Mouse (Mus musculus) kidney, postnatal 10 days (tissue): Measurements from ENCODE around the gene Fam129b.
A peak's percentile ranks its signal among the peaks of the same experiment; 100 is the strongest.

ENCODE experiments used
- DNase-seq: peaks from one replicate; pipeline ENCODE4 v3.0.0; 2021; ENCODE audit warnings: mixed read lengths

Fam129b gene

GRCm38 (mm10) chr2:32926330-32927075 is 50.6 kb downstream of the Fam129b start:
- no peak for DNase-seq

DNA sequence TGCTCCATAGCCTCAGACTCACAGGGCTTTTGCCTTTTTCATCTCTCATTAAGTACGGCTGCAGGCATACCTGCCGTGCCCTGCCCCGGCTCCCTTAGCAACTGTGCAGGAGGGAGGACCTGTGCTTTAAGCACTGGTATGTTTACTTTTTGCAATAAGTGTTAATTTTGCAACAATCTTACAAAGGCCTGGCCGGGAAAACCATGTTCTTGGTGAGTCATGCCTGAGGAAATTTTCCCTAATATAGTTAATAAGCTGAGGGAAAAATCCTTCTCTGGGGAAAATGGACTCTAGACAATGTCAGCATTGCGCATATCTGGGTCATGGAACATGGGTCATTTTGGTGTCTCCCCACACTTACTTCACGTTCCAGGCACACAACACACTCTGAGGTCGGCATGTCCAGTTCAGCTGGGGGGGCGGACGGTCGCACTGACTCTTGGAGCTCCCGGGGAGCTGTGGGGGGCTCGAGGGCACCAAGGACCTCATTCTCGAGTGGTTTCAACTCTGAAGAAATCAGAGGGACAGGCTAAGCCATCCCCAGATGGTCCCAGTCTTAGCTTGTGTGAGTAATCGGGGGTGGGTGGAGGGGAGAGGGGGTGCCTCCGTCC is 51.8 kb downstream of the Fam129b start:
- DNase-seq: no peak

- DNase-seq: peak; percentile 87
Measured at GRCm38 (mm10) chr2:32928235-32928946, 52.5 kb downstream of the Fam129b start.

GRCm38 (mm10) chr2:32928947-32929829 is 53.3 kb downstream of the Fam129b start:
- no peak for DNase-seq

- no peak for DNase-seq
Measured at GRCm38 (mm10) chr2:32931730-32932129, 55.8 kb downstream of the Fam129b start.

DNA sequence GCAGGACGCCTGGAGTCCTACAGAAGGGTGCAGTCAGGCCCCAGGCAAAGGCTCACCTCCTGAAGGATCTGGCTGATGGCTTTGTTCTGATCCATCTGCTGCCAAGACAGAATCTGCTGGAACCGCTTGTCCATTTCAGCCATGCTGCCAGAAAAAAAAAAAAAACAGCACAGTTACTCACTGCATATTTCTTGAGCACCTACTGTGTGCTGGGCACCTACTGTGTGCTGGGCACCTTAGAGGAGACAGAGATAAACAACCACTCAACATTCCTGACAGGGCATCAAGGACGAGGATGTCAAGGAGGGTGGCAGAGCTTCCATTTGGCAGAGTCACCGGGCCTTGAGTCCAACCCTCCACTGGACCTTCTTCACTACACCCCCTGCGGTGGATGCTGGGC is 62.8 kb downstream of the Fam129b start:
- no peak for DNase-seq

GRCm38 (mm10) chr2:32939418-32939817 is 63.5 kb downstream of the Fam129b start:
- DNase-seq: peak; percentile 69

GRCm38 (mm10) chr2:32940483-32940882 is 64.6 kb downstream of the Fam129b start:
- DNase-seq: no peak

- DNase-seq: no peak
Measured at GRCm38 (mm10) chr2:32947454-32947853, 71.5 kb downstream of the Fam129b start.

- DNase-seq: no peak
Measured at GRCm38 (mm10) chr2:32954581-32954980, 78.7 kb downstream of the Fam129b start.

- peak; percentile 60 for DNase-seq
Measured at GRCm38 (mm10) chr2:32957344-32957743, 81.4 kb downstream of the Fam129b start.

DNA sequence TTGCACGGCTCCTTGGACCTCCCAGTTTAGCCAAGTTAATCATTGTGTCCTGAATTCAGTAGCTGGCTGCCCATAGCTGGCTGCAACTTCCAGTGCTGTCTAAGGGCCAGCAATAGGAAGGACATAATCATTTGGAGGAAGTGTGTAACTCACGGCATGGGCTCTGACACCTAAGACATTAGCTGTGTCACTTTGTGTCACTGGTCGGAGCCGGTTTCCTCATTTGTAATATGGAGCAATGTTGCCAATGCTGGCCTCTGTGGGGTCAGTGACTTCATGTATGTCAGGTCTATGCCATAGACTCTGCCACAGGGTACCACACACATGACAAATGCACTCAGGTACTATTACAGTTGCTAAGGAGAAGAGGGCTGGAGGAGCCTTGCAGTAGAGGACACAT is 84.4 kb downstream of the Fam129b start:
- no peak for DNase-seq

DNA sequence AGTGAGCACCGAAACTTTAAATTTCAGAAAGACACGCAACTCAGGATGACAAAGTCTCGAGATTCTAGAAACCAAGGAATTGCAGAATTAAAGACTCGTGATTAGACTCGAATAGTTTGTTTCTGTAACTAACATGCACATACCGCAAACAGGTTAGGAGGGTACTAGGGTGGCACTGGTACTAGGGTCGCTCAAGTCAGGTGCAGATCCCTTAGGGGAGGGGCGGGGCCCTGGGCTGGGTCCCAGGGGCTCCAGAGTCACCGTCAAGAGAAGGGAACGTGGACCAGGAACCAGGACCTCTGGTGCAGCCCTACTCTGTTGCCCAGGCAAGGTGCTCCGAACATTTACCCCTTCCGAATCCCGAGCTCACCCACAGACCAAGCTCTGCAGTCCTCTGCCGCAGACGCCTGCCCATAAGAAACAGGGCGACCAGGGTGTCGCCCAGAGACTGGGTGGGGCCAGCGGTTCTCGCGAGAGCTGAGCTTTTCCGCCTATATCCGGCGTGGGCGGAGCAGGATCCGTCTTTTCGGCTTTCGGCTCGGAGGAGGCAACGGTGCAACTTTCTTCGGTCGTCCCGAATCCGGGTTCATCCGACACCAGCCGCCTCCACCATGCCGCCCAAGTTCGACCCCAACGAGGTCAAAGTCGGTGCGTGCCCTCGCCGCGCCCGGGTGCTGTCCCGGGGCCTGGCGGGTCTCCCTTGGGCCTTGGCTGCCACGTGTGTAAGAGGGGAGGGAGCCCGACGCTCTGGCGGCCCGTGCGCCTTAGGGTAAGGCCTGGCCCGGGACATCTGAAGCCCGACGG is 85.5 kb downstream of the Fam129b start, which contains the start of the genes Rpl12 and Lrsam1:
Gene Rpl12, plus strand, starts transcription at position 368 of the 804 bp plus-strand sequence.
Gene Lrsam1, minus strand, starts transcription at position 423 of the 804 bp plus-strand sequence.
- DNase-seq: peak; percentile 98

- peak; percentile 48 for DNase-seq
Measured at GRCm38 (mm10) chr2:32962062-32962874, 86.4 kb downstream of the Fam129b start.

- no peak for DNase-seq
Measured at GRCm38 (mm10) chr2:32962875-32963220, 86.9 kb downstream of the Fam129b start.

DNA sequence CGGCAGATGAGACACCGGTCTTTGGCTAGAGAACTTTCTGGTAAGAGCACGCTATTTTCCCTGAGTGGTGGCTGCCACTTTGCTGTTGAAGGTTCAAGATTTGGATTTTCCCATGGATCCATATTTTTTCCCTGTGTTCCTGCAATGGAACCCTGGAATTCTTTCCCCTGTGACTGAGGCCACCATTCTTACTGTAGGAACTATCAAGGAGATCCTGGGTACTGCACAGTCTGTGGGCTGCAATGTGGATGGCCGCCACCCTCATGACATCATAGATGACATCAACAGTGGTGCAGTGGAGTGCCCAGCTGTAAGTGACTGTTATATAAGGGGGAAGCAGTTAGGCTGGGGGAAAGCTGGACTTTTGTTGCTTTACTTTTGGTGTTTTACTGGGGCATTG is 87.6 kb downstream of the Fam129b start:
- no peak for DNase-seq

DNA sequence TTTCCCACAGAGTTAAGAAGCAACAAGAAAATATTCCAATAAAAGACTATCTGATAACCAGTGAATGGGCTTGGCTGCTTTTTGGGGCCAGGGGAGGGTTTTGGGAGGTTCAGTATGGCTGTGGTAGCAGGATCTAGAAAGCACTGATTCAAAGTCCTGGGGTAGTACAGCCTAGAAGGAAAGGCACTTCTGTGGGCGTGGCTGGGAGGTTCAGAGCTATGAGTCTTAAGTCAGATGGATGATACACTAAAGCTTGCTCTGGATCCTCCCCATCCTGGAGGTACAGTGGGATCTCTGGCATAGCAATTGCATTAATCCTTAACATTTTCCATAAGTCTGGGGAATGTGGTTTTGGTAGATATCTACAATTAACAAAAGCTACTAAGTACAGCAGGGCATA is 88.1 kb downstream of the Fam129b start:
- no peak for DNase-seq

GRCm38 (mm10) chr2:32964659-32965457 is 88.9 kb downstream of the Fam129b start:
- DNase-seq: no peak

GRCm38 (mm10) chr2:32965511-32966183 is 89.7 kb downstream of the Fam129b start:
- DNase-seq: no peak
